Mouse (Mus musculus) kidney, adult 2 months (tissue): ENCODE measurements around the gene 5430427O19Rik. TPM values are rescaled to one million over a fixed set of nuclear protein-coding genes. Genes with fewer than 3 reads are reported as not detected.

Source experiments
- DNase-seq: peaks from one replicate; pipeline ENCODE4 v3.0.0; 2021
- H3K27ac ChIP-seq: fragments of 200-500 bp; 2 replicates; pipeline ENCODE4 v1.5.1; 2012; ENCODE audit warnings: low read depth, low read length, control low read depth, inconsistent platforms; ENCODE audit not compliant: insufficient read depth
- H3K27me3 ChIP-seq: fragments of 200-500 bp; replicated peaks from 2 replicates; pipeline ENCODE4 v1.6.1; 2012; ENCODE audit warnings: mild to moderate bottlenecking, moderate library complexity, low read length, inconsistent platforms; ENCODE audit not compliant: control insufficient read depth, insufficient read depth
- H3K36me3 ChIP-seq: fragments of 200-500 bp; 2 replicates; pipeline ENCODE4 v1.6.1; 2012; ENCODE audit warnings: mild to moderate bottlenecking, moderate library complexity, low read length, inconsistent platforms; ENCODE audit not compliant: control insufficient read depth, insufficient read depth
- H3K4me1 ChIP-seq: fragments of 200-500 bp; 2 replicates; pipeline ENCODE4 v1.6.1; 2011; ENCODE audit warnings: low read length; ENCODE audit not compliant: control insufficient read depth, insufficient read depth
- H3K4me3 ChIP-seq: fragments of 200-500 bp; 2 replicates; pipeline ENCODE4 v1.5.1; 2011; ENCODE audit warnings: mild to moderate bottlenecking, low read depth, low read length, control low read depth; ENCODE audit not compliant: insufficient read depth
- CTCF ChIP-seq: fragments of 200-500 bp; conservative IDR thresholded peaks from 2 replicates; pipeline ENCODE4 v1.5.1; 2011; ENCODE audit warnings: low read depth, mild to moderate bottlenecking, control low read depth, low read length, moderate library complexity, mixed read lengths; ENCODE audit not compliant: insufficient read depth, insufficient read length
- POLR2A ChIP-seq: fragments of 200-500 bp; IDR thresholded peaks from one replicate; pipeline ENCODE4 v1.6.1; 2011; ENCODE audit warnings: low read depth, low read length, control low read depth
- WGBS: fragments of 180-500 bp; shearing (Covaris S2); methylation state at CpG from one replicate; pipeline ENCODE4 v1.1.7; 2018; 5-methylcytosine and 5-hydroxymethylcytosine counted together
- polyA plus RNA-seq: library from polyadenylated mRNA; depleted of rRNA; stranded (reverse); fragments of >200 nt; gene quantifications from 2 replicates; pipeline ENCODE4 v1.2.3, GENCODE M21; 2012; rRNA removed

Gene 5430427O19Rik
- polyA plus RNA-seq, 1 experiment: 0.08 TPM

DNA sequence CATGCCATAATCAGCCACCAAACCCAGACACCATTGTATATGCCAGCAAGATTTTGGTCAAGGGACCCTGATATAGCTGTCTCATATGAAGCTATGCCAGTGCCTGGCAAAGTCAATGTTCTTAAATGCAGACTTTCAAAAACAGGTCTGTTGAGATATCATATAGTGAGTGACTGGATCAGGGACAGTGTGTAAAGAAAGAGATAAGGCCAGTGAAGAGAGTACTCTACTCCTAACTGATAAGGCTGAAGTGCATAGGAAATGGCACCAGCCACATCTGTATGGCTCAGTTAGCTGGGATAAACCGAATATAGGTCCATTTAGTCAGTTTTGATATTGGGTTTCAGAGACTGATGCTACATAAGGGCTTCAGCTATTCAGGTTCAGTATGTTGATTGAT is 31.0 kb downstream of the 5430427O19Rik start:
- H3K36me3 ChIP-seq: no peaks in the 10 kb centered on the region
- WGBS: 55% methylated on average over 1 of the region's 1 CpGs

DNA sequence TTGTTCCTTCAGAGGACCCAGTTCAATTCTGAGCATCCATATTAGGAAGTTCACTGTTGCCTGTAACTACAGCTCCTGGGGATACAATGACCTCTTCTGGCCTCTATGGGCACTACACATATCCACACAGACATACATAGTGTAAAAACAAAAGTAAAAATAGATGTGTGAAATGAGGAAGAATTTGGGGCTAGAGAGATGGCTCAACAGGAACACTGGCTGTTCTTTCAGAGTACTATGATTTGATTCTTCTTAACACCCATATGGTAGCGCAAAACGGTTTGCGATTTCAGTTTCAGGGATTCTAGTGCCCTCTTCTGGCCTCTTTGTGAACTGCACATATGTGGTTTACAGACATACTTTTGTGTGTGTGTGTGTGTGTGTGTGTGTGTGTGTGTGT is 48.9 kb downstream of the 5430427O19Rik start:
- 0 out of 2 replicates have a peak, but pooled peaks have one; percentile 9 for TF ChIP-seq CTCF
- TF ChIP-seq POLR2A: no peak
- no peak overlapping the region for H3K27ac ChIP-seq
- H3K27me3 ChIP-seq: no peaks in the 10 kb centered on the region
- no peaks in the 10 kb centered on the region for H3K4me1 ChIP-seq
- 36% methylated on average over 3 of the region's 3 CpGs for WGBS
- H3K36me3 ChIP-seq: no peaks in the 10 kb centered on the region
- H3K4me3 ChIP-seq: no peak overlapping the region
- DNase-seq: peak; percentile 32

More for the DNA sequence above, 31.0 kb downstream of the 5430427O19Rik start:
- Histone ChIP-seq H3K27ac (no peak overlapping the region), H3K4me3 (no peak overlapping the region), H3K27me3 (no peaks in the 10 kb centered on the region), H3K4me1 (no peaks in the 10 kb centered on the region)
- no peak for DNase-seq
- no peak for TF ChIP-seq POLR2A
- no peak for TF ChIP-seq CTCF

DNA sequence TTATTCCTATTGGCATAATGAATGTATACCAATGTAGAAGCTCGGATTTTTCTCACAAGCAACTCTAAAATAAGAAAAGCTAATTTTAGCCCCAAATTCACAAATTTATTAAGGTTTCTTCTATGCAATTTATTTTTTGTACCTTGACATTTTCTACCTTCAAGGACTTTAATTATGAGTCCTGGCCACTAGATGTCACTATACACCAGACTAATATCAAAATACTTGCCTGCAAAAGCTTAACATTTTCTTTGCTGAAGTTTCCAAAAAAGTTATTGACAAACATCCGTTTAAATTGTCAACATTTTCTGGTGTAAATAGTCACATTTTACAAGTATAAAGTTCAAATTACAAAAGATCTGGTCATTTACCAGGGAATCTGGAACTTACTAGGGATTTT is 62.8 kb downstream of the 5430427O19Rik start:
- 2% methylated on average over 2 of the region's 2 CpGs for WGBS
- TF ChIP-seq POLR2A: no peak
- TF ChIP-seq CTCF: no peak
- Histone ChIP-seq H3K27ac (no peak overlapping the region), H3K27me3 (no peaks in the 10 kb centered on the region), H3K36me3 (no peaks in the 10 kb centered on the region), H3K4me3 (no peak overlapping the region), H3K4me1 (no peaks in the 10 kb centered on the region)
- peak; percentile 5 for DNase-seq

Other genes with a start within 250 kb of the 5430427O19Rik start
- gene Gk, start 93.5 kb upstream of the 5430427O19Rik start, polyA plus RNA-seq: 53.7 and 64.0 TPM in 2 replicates
- gene Samt3, start 173.8 kb downstream of the 5430427O19Rik start, polyA plus RNA-seq: not detected in 2 replicates